Mouse (Mus musculus) frontal cortex, adult (tissue): ENCODE data around the gene Chchd4.
"Not testable (repeated sequence)": the region's sequence is repeated elsewhere in the genome, so short reads cannot be mapped to it uniquely, and the experiment has no call there.

Source experiments
- ATAC-seq: cut with Nextera tagmentation; 2 replicates; pipeline ENCODE4 v1.9.2; 2017; ENCODE audit warnings: mild to moderate bottlenecking, moderate library complexity, mixed read lengths; ENCODE audit not compliant: low TSS enrichment

The Chchd4 gene

GRCm38 (mm10) chr6:91474441-91475190 lies 1.3 kb upstream of the Chchd4 start:
- ATAC-seq: peak; percentile 28

- ATAC-seq: peak; percentile 29
These were observed 577 bp upstream of the Chchd4 start for GRCm38 (mm10) chr6:91473805-91474440.

- no peak for ATAC-seq
These were observed 1.0 kb downstream of the Chchd4 start for GRCm38 (mm10) chr6:91472319-91472718.

GRCm38 (mm10) chr6:91471427-91471826 lies 1.9 kb downstream of the Chchd4 start:
- not testable (repeated sequence) for ATAC-seq

- ATAC-seq: no peak
These were observed 2.6 kb downstream of the Chchd4 start for GRCm38 (mm10) chr6:91470712-91471111.

- ATAC-seq: no peak
These were observed 6.2 kb downstream of the Chchd4 start for GRCm38 (mm10) chr6:91467106-91467505.

GRCm38 (mm10) chr6:91465756-91466155 lies 7.6 kb downstream of the Chchd4 start:
- ATAC-seq: no peak

GRCm38 (mm10) chr6:91459471-91459870 lies 13.9 kb downstream of the Chchd4 start:
- no peak for ATAC-seq

- ATAC-seq: no peak
These were observed 18.8 kb downstream of the Chchd4 start for GRCm38 (mm10) chr6:91454546-91454945.

GRCm38 (mm10) chr6:91452056-91452455 lies 21.3 kb downstream of the Chchd4 start:
- no peak for ATAC-seq

GRCm38 (mm10) chr6:91449472-91450225 lies 23.7 kb downstream of the Chchd4 start:
- ATAC-seq: no peak

GRCm38 (mm10) chr6:91445316-91445715 lies 28.0 kb downstream of the Chchd4 start:
- ATAC-seq: no peak

- peak; percentile 66 for ATAC-seq
These were observed 32.1 kb downstream of the Chchd4 start for GRCm38 (mm10) chr6:91441145-91441662.

GRCm38 (mm10) chr6:91440474-91441144 lies 32.7 kb downstream of the Chchd4 start:
- peak; percentile 98 for ATAC-seq

GRCm38 (mm10) chr6:91424151-91424550 lies 49.2 kb downstream of the Chchd4 start:
- ATAC-seq: no peak

GRCm38 (mm10) chr6:91421629-91422028 lies 51.7 kb downstream of the Chchd4 start:
- ATAC-seq: no peak

- no peak for ATAC-seq
These were observed 56.0 kb downstream of the Chchd4 start for GRCm38 (mm10) chr6:91417291-91417845.

GRCm38 (mm10) chr6:91416146-91416545 lies 57.2 kb downstream of the Chchd4 start:
- no peak for ATAC-seq

GRCm38 (mm10) chr6:91414890-91415289 lies 58.5 kb downstream of the Chchd4 start:
- ATAC-seq: 0 out of 2 replicates have a peak, but pooled peaks have one; percentile 77
